Mouse (Mus musculus): Measurements from ENCODE around the gene Gm3149. TPM values are rescaled to one million over a fixed set of nuclear protein-coding genes. Genes with fewer than 3 reads are reported as not detected.

Gene Gm3149
- not detected for polyA plus RNA-seq (2017; shearing (Covaris generic))

DNA sequence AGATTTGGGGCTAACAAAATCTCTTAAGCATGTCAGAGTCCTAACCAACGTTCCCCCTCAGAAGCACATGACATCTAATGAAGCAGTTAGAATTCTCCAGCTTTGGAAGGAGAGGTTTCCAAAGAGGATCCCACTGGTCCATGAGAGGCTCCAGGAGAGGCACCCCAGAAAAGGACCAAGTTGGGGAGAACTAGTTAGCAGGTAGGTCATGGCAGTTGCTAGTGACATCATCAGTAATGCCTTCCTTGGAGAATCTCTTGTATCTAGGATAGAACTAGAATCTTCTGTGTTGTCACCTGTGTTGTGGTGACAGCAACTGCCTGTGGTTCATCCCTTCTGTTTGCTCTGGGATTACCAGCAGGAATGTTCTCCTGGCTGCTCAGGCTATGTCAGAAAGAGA is at the start of gene Gm3149:
Gene Gm3149 (plus strand): TSS at position 301 of the 400 bp plus-strand sequence.

DNA sequence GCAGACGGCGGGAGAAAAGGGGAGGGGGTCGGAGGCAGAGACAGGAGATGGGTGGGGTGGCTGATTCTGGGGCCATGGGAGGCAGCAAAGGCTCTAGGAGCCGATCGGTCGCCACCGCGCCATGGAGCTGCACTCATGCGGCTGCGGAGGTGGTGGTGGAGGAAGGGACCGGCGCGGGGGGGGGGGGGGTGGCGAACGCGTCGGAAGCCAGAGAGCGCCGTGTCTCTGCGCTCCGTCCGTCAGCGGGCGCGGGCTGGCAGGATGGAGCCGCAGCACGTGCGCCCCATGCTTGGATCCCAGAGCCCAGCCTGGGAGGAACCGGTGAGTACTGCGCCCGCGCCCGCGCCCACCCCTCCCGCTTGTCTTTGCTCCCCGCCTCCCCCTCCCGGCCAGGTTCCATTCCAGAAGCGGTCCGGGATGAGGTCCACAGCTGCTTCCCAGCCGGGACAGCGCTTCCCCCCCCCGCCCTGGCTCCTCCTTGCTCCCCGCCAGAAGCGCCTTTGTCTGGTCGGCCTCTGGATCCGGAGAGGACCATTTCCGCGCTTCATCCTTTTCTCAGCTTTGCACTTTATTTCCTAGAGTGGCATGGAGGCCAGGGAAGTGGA is 17.5 kb downstream of the Gm3149 start, which contains the start of gene 2610042L04Rik:
Gene 2610042L04Rik (plus strand): TSS at position 288 of the 605 bp plus-strand sequence.

Other genes with a start within 250 kb of the Gm3149 start
- gene Gm3115, start 233.2 kb upstream of the Gm3149 start, polyA plus RNA-seq (2017; shearing (Covaris generic)) = not detected
- not detected for gene Gm8108, start 206.8 kb upstream of the Gm3149 start, polyA plus RNA-seq (2017; shearing (Covaris generic))
- gene Gm3127, start 152.3 kb upstream of the Gm3149 start, polyA plus RNA-seq (2017; shearing (Covaris generic)) = not detected
- gene Gm2974, start 134.7 kb upstream of the Gm3149 start, polyA plus RNA-seq (2017; shearing (Covaris generic)) = not detected
- not detected for gene Gm3138, start 67.7 kb upstream of the Gm3149 start, polyA plus RNA-seq (2017; shearing (Covaris generic))
- gene 2610042L04Rik, start 17.5 kb downstream of the Gm3149 start, polyA plus RNA-seq (2017; shearing (Covaris generic)) = not detected
- gene Gm3159, start 80.2 kb downstream of the Gm3149 start, polyA plus RNA-seq (2017; shearing (Covaris generic)) = not detected
- gene Gm3164, start 98.2 kb downstream of the Gm3149 start, polyA plus RNA-seq (2017; shearing (Covaris generic)) = not detected
- gene Gm3173, start 113.7 kb downstream of the Gm3149 start, polyA plus RNA-seq (2017; shearing (Covaris generic)) = not detected
- not detected for gene Gm3182, start 164.5 kb downstream of the Gm3149 start, polyA plus RNA-seq (2017; shearing (Covaris generic))
- not detected for gene Gm3047, start 238.1 kb downstream of the Gm3149 start, polyA plus RNA-seq (2017; shearing (Covaris generic))